Mouse (Mus musculus) heart, adult 2 months (tissue): ENCODE data around the gene Snx9. TPM values are rescaled to one million over a fixed set of nuclear protein-coding genes. Genes with fewer than 3 reads are reported as not detected.

Source experiments
- DNase-seq, 2 experiments: peaks; one replicate each; pipeline ENCODE4 v3.0.0; 2021
- H3K27ac ChIP-seq: fragments of 200-600 bp; 2 replicates; pipeline ENCODE4 v1.8.1; 2022
- H3K27me3 ChIP-seq: fragments of 200-500 bp; 2 replicates; pipeline ENCODE4 v1.6.1; 2012; ENCODE audit warnings: mild to moderate bottlenecking, low read length, inconsistent platforms, mixed read lengths; ENCODE audit not compliant: control insufficient read depth, insufficient read depth
- H3K36me3 ChIP-seq: fragments of 200-500 bp; 2 replicates; pipeline ENCODE4 v1.6.1; 2012; ENCODE audit warnings: low read length, inconsistent platforms; ENCODE audit not compliant: control insufficient read depth, insufficient read depth
- H3K4me1 ChIP-seq: fragments of 200-500 bp; 2 replicates; pipeline ENCODE4 v1.6.1; 2011; ENCODE audit warnings: low read length; ENCODE audit not compliant: control insufficient read depth, insufficient read depth
- H3K4me3 ChIP-seq: fragments of 200-600 bp; 2 replicates; pipeline ENCODE4 v1.8.1; 2022
- H3K79me2 ChIP-seq: fragments of 200-500 bp; replicated peaks from 2 replicates; pipeline ENCODE4 v1.6.1; 2012; ENCODE audit warnings: mild to moderate bottlenecking, inconsistent platforms, low read length, moderate library complexity, mixed read lengths; ENCODE audit not compliant: control insufficient read depth, insufficient read depth
- H3K9ac ChIP-seq: fragments of 200-500 bp; 2 replicates; pipeline ENCODE4 v1.6.1; 2012; ENCODE audit warnings: low read depth, mild to moderate bottlenecking, control low read depth, inconsistent platforms, low read length, mixed read lengths
- CTCF ChIP-seq: fragments of 200-600 bp; IDR thresholded peaks from 2 replicates; pipeline ENCODE4 v1.8.1; 2022; ENCODE audit warnings: antibody characterized with exemption, mild to moderate bottlenecking, moderate library complexity
- EP300 ChIP-seq: fragments of 200-500 bp; IDR thresholded peaks from 2 replicates; pipeline ENCODE4 v1.6.1; 2011; ENCODE audit warnings: low read depth, low read length, control low read depth; ENCODE audit not compliant: insufficient read depth
- POLR2A ChIP-seq: fragments of 200-500 bp; IDR thresholded peaks from 2 replicates; pipeline ENCODE4 v1.6.1; 2011; ENCODE audit warnings: mild to moderate bottlenecking, low read depth, low read length, control low read depth; ENCODE audit not compliant: insufficient read depth
- WGBS: fragments of 180-500 bp; shearing (Covaris S2); methylation state at CpG from one replicate; pipeline ENCODE4 v1.1.7; 2018; 5-methylcytosine and 5-hydroxymethylcytosine counted together
- intact Hi-C: fragments of 180-260 bp; cut with DNase I; formaldehyde crosslinking; loops from one replicate; pipeline ENCODE4 v1.15.1; 2025
- long read RNA-seq: library from polyadenylated mRNA; stranded (forward); transcript quantifications from one replicate; pipeline ENCODE4 v2.0.0, GENCODE M21; 2021
- polyA plus RNA-seq: library from polyadenylated mRNA; depleted of rRNA; stranded (reverse); fragments of >200 nt; gene quantifications from 2 replicates; pipeline ENCODE4 v1.2.3, GENCODE M21; 2012; rRNA removed
- total RNA-seq, 2 experiments: library from RNA; stranded (reverse); gene quantifications; 2 replicates each; pipeline ENCODE4 v1.2.3; 2021

The Snx9 gene
- total RNA-seq (10 to 100 TPM; 30.2 to 31.9 TPM), polyA plus RNA-seq (16.7 and 27.0 TPM in 2 replicates)
- long read RNA-seq, transcript Snx9-201 (18 exons, 3,331 nt) = major isoform, 43 of 54 reads
- long read RNA-seq, partial matches to known transcripts = 6 of 54 reads
- long read RNA-seq, other reads (novel, unspliced or antisense) = 5 of 54 reads

GRCm38 (mm10) chr17:5841128-5841942 is at the start of gene Snx9:
Gene Snx9 (plus strand): TSS chr17:5841329.
- Histone ChIP-seq H3K79me2 (peaks cover 8% of the 10 kb centered on the region), H3K36me3 (peaks cover 6% of the 10 kb centered on the region; the same call in 1 of the 2 replicates), H3K9ac (peak within 1 kb of the TSS; percentile 89), H3K4me3 (peak within 1 kb of the TSS; percentile 86), H3K4me1 (peaks cover 12% of the 10 kb centered on the region), H3K27me3 (no peaks in the 10 kb centered on the region), H3K27ac (peak within 1 kb of the TSS; percentile 98)
- peak; percentile 88 to 91 for DNase-seq
- intact Hi-C loops = loop anchor here (2.0 to 5.0 kb wide), 3 partner anchors 43 to 349 kb away; partner anchors contain the start of gene Zdhhc14
- TF ChIP-seq CTCF = no peak
- WGBS = 4% methylated on average over 123 of the region's 131 CpGs

GRCm38 (mm10) chr17:5792164-5792791 is 48.9 kb upstream of the Snx9 start:
- no peak overlapping the region for H3K27ac ChIP-seq
- no peaks in the 10 kb centered on the region for H3K27me3 ChIP-seq
- H3K9ac ChIP-seq = no peak overlapping the region
- peaks cover 9% of the 10 kb centered on the region for H3K4me1 ChIP-seq
- H3K36me3 ChIP-seq = no peaks in the 10 kb centered on the region
- H3K79me2 ChIP-seq = no peaks in the 10 kb centered on the region
- no peak for DNase-seq
- intact Hi-C loops = no loop called here
- 87% methylated on average over 12 of the region's 12 CpGs for WGBS
- H3K4me3 ChIP-seq = no peak overlapping the region
- TF ChIP-seq POLR2A (no peak), CTCF (no peak), EP300 (no peak)

- 74% methylated on average over 4 of the region's 4 CpGs for WGBS
- H3K36me3 ChIP-seq = no peaks in the 10 kb centered on the region
- no peaks in the 10 kb centered on the region for H3K27me3 ChIP-seq
- peaks cover 13% of the 10 kb centered on the region for H3K4me1 ChIP-seq
- H3K79me2 ChIP-seq = no peaks in the 10 kb centered on the region
- no peak overlapping the region for H3K27ac ChIP-seq
- DNase-seq = no peak
- no peak overlapping the region for H3K9ac ChIP-seq
- no peak overlapping the region for H3K4me3 ChIP-seq
- intact Hi-C loops = no loop called here
- TF ChIP-seq POLR2A (no peak), EP300 (no peak), CTCF (no peak)
Observed at GRCm38 (mm10) chr17:5793593-5793992, 47.5 kb upstream of the Snx9 start.

GRCm38 (mm10) chr17:5794276-5794675 is 46.9 kb upstream of the Snx9 start:
- DNase-seq = peak in 1 of 2 experiments; percentile 20
- no peaks in the 10 kb centered on the region for H3K79me2 ChIP-seq
- H3K9ac ChIP-seq = no peak overlapping the region
- H3K4me3 ChIP-seq = no peak overlapping the region
- TF ChIP-seq POLR2A = no peak
- no peak for TF ChIP-seq CTCF
- TF ChIP-seq EP300 = 0 out of 2 replicates have a peak, but pooled peaks have one; percentile 51
- H3K27ac ChIP-seq = no peak overlapping the region; the same call in 1 of the 2 replicates
- H3K27me3 ChIP-seq = no peaks in the 10 kb centered on the region
- no peaks in the 10 kb centered on the region for H3K36me3 ChIP-seq
- 46% methylated on average over 5 of the region's 5 CpGs for WGBS
- intact Hi-C loops = no loop called here
- peaks cover 13% of the 10 kb centered on the region for H3K4me1 ChIP-seq

GRCm38 (mm10) chr17:5795369-5795768 is 45.8 kb upstream of the Snx9 start:
- Histone ChIP-seq H3K4me1 (peaks cover 16% of the 10 kb centered on the region), H3K79me2 (no peaks in the 10 kb centered on the region), H3K36me3 (no peaks in the 10 kb centered on the region), H3K27me3 (no peaks in the 10 kb centered on the region), H3K4me3 (no peak overlapping the region), H3K27ac (no peak overlapping the region), H3K9ac (no peak overlapping the region)
- DNase-seq = no peak
- WGBS = 66% methylated on average over 5 of the region's 5 CpGs
- intact Hi-C loops = loop anchor here (5.0 kb wide), 1 partner anchor 222 kb away; no protein-coding TSS in a partner anchor
- TF ChIP-seq CTCF = no peak
- TF ChIP-seq POLR2A = no peak
- TF ChIP-seq EP300 = no peak
